Mouse (Mus musculus): ENCODE measurements at regions not wholly inside any gene's neighbourhood (a gene's known extent, or its start where the extent isn't known, plus 50 kb on each side); places are given as distances from the start of the nearest gene placed in this dataset.
A peak's percentile ranks its signal among the peaks of the same experiment; 100 is the strongest.

DNA sequence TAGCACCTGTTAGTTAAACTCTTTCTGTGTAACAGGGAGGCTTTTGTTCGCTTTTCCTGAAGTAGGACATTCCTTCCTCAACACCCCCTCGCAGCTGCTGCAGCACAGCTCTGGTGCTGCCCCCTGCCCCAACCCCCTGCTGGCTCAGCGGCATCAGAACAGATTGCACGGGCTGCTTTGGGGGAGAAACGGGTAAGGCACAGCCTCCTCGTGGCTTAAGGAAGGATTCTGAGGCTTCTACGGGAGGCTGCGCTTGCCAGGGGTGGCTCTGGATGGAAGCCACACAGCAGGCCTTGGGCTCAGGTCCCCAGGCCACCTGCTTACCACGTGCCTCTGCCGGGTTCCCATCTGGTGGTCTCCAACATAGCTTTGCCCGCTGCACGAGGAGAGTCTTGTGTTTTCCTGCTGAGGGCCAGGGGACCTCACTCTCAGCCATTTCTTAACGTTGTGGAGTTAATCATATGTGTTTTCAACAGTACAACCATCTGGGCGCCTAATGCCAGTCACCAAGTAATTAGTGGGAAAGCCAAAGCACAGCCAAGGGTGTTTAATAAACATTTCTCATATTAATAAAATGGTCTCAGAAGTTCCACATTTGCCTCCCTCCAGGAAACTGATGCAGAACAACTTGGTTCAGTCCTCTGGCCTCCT lies 189.9 kb downstream of the Gxylt1 start:
- no peak overlapping the region for H3K9ac ChIP-seq (ENCODE audit: low read depth, low read length)
- peak; percentile 86 for ATAC-seq (ENCODE audit: low read depth)
- H3K27ac ChIP-seq (replicated peaks; ENCODE audit: low read depth, low read length) = no peak overlapping the region
- H3K36me3 ChIP-seq (ENCODE audit: control insufficient read depth, insufficient read depth, low read length) = no peaks in the 10 kb centered on the region
- no peaks in the 10 kb centered on the region; the same call in 1 of the 2 replicates for H3K4me1 ChIP-seq (ENCODE audit: control insufficient read depth, insufficient read depth, low read length)
- peak; percentile 67 for DNase-seq (ENCODE audit: low spot score)
- H3K27me3 ChIP-seq (replicated peaks; ENCODE audit: control insufficient read depth, insufficient read depth, low read length) = no peaks in the 10 kb centered on the region
- H3K9me3 ChIP-seq (ENCODE audit: control insufficient read depth, low read length) = no peaks in the 10 kb centered on the region
- H3K4me3 ChIP-seq (ENCODE audit: low read depth, low read length) = no peak overlapping the region
- no peak overlapping the region for H3K4me2 ChIP-seq (ENCODE audit: low read depth, low read length)
- 30% methylated on average over 14 of the region's 14 CpGs for WGBS

DNA sequence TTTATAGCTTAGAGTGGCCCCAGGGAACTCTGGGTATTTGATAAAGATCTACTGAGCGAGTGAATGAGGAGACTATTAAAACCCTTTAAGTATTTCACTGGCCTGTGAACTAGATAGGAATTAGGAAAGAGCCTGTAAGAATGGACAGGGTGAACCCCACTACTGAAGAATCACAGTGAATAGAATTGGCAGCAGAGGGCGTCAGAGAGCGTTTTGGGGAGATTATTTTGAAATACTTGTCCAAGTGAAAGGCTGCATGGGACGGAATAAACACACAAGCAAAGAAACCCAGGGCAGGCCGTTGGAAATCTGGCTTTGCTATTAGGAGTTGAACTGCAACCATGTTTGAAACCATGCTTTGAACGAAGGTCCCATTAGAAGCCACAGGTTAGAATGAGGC lies 200.9 kb downstream of the Gxylt1 start:
- no peak overlapping the region for H3K27ac ChIP-seq (replicated peaks; ENCODE audit: low read depth, low read length)
- no peak overlapping the region for H3K4me3 ChIP-seq (ENCODE audit: low read depth, low read length)
- DNase-seq (ENCODE audit: low spot score) = no peak
- H3K4me2 ChIP-seq (ENCODE audit: low read depth, low read length) = no peak overlapping the region
- no peaks in the 10 kb centered on the region for H3K9me3 ChIP-seq (ENCODE audit: control insufficient read depth, low read length)
- no peaks in the 10 kb centered on the region for H3K27me3 ChIP-seq (replicated peaks; ENCODE audit: control insufficient read depth, insufficient read depth, low read length)
- no peak for ATAC-seq (ENCODE audit: low read depth)
- H3K4me1 ChIP-seq (ENCODE audit: control insufficient read depth, insufficient read depth, low read length) = no peaks in the 10 kb centered on the region
- H3K36me3 ChIP-seq (ENCODE audit: control insufficient read depth, insufficient read depth, low read length) = no peaks in the 10 kb centered on the region
- H3K9ac ChIP-seq (ENCODE audit: low read depth, low read length) = no peak overlapping the region
- 62% methylated on average over 6 of the region's 6 CpGs for WGBS

DNA sequence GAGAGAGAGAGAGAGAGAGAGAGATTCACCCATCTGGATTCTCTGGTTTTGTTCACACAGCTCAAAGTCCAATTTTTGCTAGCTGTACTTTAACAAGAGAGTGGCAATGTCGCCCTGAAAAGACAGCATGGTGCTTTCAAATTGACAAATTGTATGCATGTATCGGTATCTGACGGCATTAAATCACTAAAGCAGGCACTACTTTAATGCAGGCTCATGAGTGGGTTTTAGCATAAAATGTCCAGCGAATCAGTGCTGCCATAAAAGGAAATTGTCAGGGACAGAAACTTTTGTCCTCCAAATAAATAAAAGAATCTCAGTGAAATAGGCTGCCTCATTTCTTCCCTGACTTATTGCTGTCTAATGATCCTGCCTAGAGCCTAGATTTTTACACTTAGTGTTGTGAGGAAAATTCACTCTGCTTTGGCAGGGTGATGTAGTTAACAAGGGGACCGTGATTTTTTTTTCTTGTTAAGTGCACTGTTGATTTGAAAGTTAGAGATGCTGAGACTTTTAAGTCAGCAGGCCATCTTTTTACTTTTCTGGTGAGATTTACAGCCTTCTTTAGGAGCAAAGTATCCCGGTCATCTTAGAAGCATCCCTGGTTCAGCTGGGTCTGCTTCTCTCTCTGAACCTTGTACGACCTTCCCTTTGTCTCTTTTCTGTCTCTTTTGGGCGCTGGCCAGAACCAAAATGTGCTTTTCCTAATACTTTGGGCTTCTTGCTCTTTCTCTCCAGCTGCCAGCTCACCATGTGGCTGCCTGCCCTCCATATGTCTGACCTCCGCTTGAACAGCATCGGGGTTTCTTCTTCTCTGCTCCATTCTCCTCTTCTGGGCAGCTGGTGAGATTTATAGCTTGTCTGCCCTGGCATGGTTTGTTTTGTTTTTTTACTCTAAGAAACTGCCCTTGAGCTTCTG lies 212.5 kb downstream of the Gxylt1 start:
- peak; percentile 63 for DNase-seq (ENCODE audit: low spot score)
- H3K27ac ChIP-seq (replicated peaks; ENCODE audit: low read depth, low read length) = no peak overlapping the region
- WGBS = 62% methylated on average over 10 of the region's 10 CpGs
- no peak overlapping the region for H3K9ac ChIP-seq (ENCODE audit: low read depth, low read length)
- ATAC-seq (ENCODE audit: low read depth) = no peak
- no peaks in the 10 kb centered on the region for H3K4me1 ChIP-seq (ENCODE audit: control insufficient read depth, insufficient read depth, low read length)
- H3K4me3 ChIP-seq (ENCODE audit: low read depth, low read length) = no peak overlapping the region
- H3K27me3 ChIP-seq (replicated peaks; ENCODE audit: control insufficient read depth, insufficient read depth, low read length) = no peaks in the 10 kb centered on the region
- no peaks in the 10 kb centered on the region for H3K9me3 ChIP-seq (ENCODE audit: control insufficient read depth, low read length)
- H3K36me3 ChIP-seq (ENCODE audit: control insufficient read depth, insufficient read depth, low read length) = no peaks in the 10 kb centered on the region
- no peak overlapping the region for H3K4me2 ChIP-seq (ENCODE audit: low read depth, low read length)

DNA sequence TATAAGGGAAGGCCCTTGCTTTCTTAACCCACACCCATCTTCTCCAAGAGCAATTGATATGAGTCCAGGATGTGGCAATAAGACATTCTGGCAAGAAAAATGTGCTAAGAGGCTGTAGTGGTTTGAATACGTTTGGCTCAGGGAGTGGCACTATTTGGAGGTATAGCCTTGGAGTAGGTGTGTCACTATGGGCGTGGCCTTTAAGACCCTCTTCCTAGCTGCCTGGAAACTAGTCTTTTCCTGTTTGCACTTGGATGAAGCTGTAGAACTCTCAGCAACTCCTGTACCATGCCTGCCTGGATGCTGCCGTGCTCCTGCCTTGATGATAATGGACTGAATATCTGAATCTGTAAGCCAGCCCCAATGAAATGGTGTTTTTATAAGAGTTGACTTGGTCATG lies 221.5 kb downstream of the Gxylt1 start:
- Histone ChIP-seq H3K36me3 (ENCODE audit: control insufficient read depth, insufficient read depth, low read length) (no peaks in the 10 kb centered on the region), H3K4me3 (ENCODE audit: low read depth, low read length) (no peak overlapping the region), H3K4me2 (ENCODE audit: low read depth, low read length) (no peak overlapping the region), H3K9ac (ENCODE audit: low read depth, low read length) (no peak overlapping the region), H3K27ac (replicated peaks; ENCODE audit: low read depth, low read length) (no peak overlapping the region), H3K27me3 (replicated peaks; ENCODE audit: control insufficient read depth, insufficient read depth, low read length) (no peaks in the 10 kb centered on the region), H3K9me3 (ENCODE audit: control insufficient read depth, low read length) (no peaks in the 10 kb centered on the region), H3K4me1 (ENCODE audit: control insufficient read depth, insufficient read depth, low read length) (no peaks in the 10 kb centered on the region)
- 75% methylated on average over 3 of the region's 3 CpGs for WGBS
- ATAC-seq (ENCODE audit: low read depth) (no peak), DNase-seq (ENCODE audit: low spot score) (no peak)

DNA sequence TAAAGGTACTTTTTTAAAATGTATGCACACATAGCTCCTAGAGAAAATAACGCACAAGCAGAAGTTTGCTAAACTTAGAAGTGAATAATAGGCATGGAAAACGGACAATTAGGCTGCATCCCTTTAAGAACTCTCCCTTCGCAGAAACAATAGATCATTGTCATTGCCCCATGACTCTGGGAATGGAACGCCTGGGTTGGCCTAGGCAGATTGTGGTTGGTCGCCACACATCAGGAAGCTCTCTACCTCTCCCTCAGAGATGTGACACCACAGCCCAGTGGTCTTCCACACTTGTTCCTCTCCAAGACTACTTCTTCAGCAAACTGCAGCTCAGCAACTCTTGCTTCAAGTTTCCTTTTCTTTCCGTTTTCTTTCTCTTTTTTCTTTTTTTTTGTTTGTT lies 247.8 kb downstream of the Gxylt1 start:
- Histone ChIP-seq H3K4me3 (ENCODE audit: low read depth, low read length) (no peak overlapping the region), H3K9me3 (ENCODE audit: control insufficient read depth, low read length) (no peaks in the 10 kb centered on the region), H3K27ac (replicated peaks; ENCODE audit: low read depth, low read length) (no peak overlapping the region), H3K27me3 (replicated peaks; ENCODE audit: control insufficient read depth, insufficient read depth, low read length) (no peaks in the 10 kb centered on the region), H3K9ac (ENCODE audit: low read depth, low read length) (no peak overlapping the region), H3K36me3 (ENCODE audit: control insufficient read depth, insufficient read depth, low read length) (no peaks in the 10 kb centered on the region), H3K4me2 (ENCODE audit: low read depth, low read length) (no peak overlapping the region), H3K4me1 (ENCODE audit: control insufficient read depth, insufficient read depth, low read length) (no peaks in the 10 kb centered on the region)
- 51% methylated on average over 6 of the region's 6 CpGs for WGBS
- ATAC-seq (ENCODE audit: low read depth) = no peak
- DNase-seq (ENCODE audit: low spot score) = no peak

DNA sequence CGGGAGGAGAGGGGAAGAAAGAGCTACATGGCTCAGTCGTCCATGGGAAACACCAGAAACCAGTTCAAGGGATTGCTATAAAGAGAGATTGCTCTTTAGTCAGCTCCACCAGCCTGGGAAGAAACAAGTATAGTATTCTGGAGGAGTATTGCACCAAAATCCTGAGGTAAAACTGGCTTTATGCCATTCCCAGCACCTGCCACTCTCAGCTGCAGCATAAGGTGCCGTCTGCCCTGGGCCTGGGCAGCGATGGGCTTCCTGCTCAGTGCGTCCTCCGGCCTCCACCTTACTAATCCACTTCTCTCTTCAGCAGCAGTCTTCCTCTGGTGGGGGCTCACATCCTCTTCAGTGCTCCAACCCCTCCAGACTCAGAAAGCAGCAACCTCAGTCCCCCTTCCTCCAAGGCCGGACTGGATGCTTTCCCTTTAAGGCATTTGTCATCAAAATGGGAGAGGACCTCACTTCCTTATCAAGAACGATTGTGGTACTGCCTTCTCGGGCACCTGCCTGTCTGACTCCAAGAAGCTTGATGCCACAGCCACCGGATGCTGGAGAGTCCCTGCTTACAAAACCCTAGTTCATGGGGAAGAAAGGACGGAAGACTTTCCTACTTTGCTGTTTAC lies 248.4 kb downstream of the Gxylt1 start:
- no peak for DNase-seq (ENCODE audit: low spot score)

DNA sequence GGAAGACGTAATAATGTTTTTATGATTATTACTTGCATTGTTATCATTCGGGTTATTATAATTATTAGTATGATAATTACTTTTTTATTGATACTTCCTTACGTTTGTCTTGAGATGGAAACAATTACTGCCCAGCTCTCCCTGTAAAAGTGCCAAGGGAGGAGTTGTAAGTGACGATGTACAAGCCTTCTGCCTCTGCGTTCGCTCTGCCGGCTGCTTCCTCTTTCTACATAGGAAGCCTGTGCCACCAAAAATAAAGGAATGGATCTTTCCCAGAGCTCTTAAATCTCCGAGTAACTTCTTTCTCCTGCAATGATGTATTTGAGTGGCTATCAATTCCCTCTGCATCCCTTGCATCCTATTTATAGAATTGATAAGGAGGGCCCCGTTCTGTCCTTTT lies 249.2 kb downstream of the Gxylt1 start:
- 71% methylated on average over 9 of the region's 9 CpGs for WGBS
- Histone ChIP-seq H3K9me3 (ENCODE audit: control insufficient read depth, low read length) (no peaks in the 10 kb centered on the region), H3K9ac (ENCODE audit: low read depth, low read length) (no peak overlapping the region), H3K4me3 (ENCODE audit: low read depth, low read length) (no peak overlapping the region), H3K4me2 (ENCODE audit: low read depth, low read length) (no peak overlapping the region), H3K27ac (replicated peaks; ENCODE audit: low read depth, low read length) (no peak overlapping the region), H3K36me3 (ENCODE audit: control insufficient read depth, insufficient read depth, low read length) (no peaks in the 10 kb centered on the region), H3K4me1 (ENCODE audit: control insufficient read depth, insufficient read depth, low read length) (no peaks in the 10 kb centered on the region), H3K27me3 (replicated peaks; ENCODE audit: control insufficient read depth, insufficient read depth, low read length) (no peaks in the 10 kb centered on the region)
- no peak for DNase-seq (ENCODE audit: low spot score)
- no peak for ATAC-seq (ENCODE audit: low read depth)

More for the DNA sequence above, 248.4 kb downstream of the Gxylt1 start:
- Histone ChIP-seq H3K4me3 (ENCODE audit: low read depth, low read length) (no peak overlapping the region), H3K36me3 (ENCODE audit: control insufficient read depth, insufficient read depth, low read length) (no peaks in the 10 kb centered on the region), H3K9me3 (ENCODE audit: control insufficient read depth, low read length) (no peaks in the 10 kb centered on the region), H3K27me3 (replicated peaks; ENCODE audit: control insufficient read depth, insufficient read depth, low read length) (no peaks in the 10 kb centered on the region), H3K4me2 (ENCODE audit: low read depth, low read length) (no peak overlapping the region), H3K4me1 (ENCODE audit: control insufficient read depth, insufficient read depth, low read length) (no peaks in the 10 kb centered on the region), H3K9ac (ENCODE audit: low read depth, low read length) (no peak overlapping the region), H3K27ac (replicated peaks; ENCODE audit: low read depth, low read length) (no peak overlapping the region)
- no peak for ATAC-seq (ENCODE audit: low read depth)
- 61% methylated on average over 11 of the region's 11 CpGs for WGBS

DNA sequence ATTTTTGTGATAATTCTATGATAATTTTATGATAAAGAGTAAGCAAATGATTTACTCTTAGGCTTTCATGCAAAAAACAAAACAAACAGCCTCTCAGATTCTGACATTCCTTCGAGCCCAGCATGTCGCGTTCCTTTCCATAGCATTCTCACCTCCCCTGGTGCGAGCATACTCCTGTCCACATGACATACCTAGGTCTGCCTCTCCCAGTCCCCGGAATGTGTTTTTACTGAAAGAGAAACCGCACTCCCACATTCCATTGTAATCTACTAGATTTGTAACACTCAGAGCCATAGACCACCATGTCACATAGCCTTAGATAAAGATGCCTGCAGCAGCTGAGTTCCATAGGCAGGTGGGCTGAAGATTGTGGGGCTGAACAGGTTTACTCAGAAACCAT lies 250.8 kb downstream of the Gxylt1 start:
- no peak overlapping the region for H3K9ac ChIP-seq (ENCODE audit: low read depth, low read length)
- H3K4me1 ChIP-seq (ENCODE audit: control insufficient read depth, insufficient read depth, low read length) = no peaks in the 10 kb centered on the region
- no peaks in the 10 kb centered on the region for H3K36me3 ChIP-seq (ENCODE audit: control insufficient read depth, insufficient read depth, low read length)
- H3K4me3 ChIP-seq (ENCODE audit: low read depth, low read length) = no peak overlapping the region
- DNase-seq (ENCODE audit: low spot score) = peak; percentile 22
- no peak overlapping the region for H3K4me2 ChIP-seq (ENCODE audit: low read depth, low read length)
- H3K9me3 ChIP-seq (ENCODE audit: control insufficient read depth, low read length) = no peaks in the 10 kb centered on the region
- no peaks in the 10 kb centered on the region for H3K27me3 ChIP-seq (replicated peaks; ENCODE audit: control insufficient read depth, insufficient read depth, low read length)
- ATAC-seq (ENCODE audit: low read depth) = no peak
- WGBS = 62% methylated on average over 6 of the region's 6 CpGs
- H3K27ac ChIP-seq (replicated peaks; ENCODE audit: low read depth, low read length) = no peak overlapping the region

Data from embryonic facial prominence, embryonic 14.5 days (tissue).